Mouse (Mus musculus): ENCODE data around the gene Fgfr2. TPM values are rescaled to one million over a fixed set of nuclear protein-coding genes. Genes with fewer than 3 reads are reported as not detected.

Gene Fgfr2
- total RNA-seq, 2 experiments from 2014 or later: 35.8 to 40.8 TPM

- intact Hi-C loops (cut with DNase I): no loop called here
- DNase-seq: no peak
Observed at GRCm38 (mm10) chr7:132343146-132343545, 780.0 kb downstream of the Fgfr2 start.

GRCm38 (mm10) chr7:132339041-132339839, 783.9 kb downstream of the Fgfr2 start:
- DNase-seq: no peak
- intact Hi-C loops (cut with DNase I): no loop called here

GRCm38 (mm10) chr7:132338350-132338749, 784.8 kb downstream of the Fgfr2 start:
- DNase-seq: no peak
- intact Hi-C loops (cut with DNase I): no loop called here

- intact Hi-C loops (cut with DNase I): no loop called here
- DNase-seq: no peak
Observed at GRCm38 (mm10) chr7:132337268-132337917, 785.8 kb downstream of the Fgfr2 start.

GRCm38 (mm10) chr7:132336781-132337180, 786.4 kb downstream of the Fgfr2 start:
- DNase-seq: no peak
- intact Hi-C loops (cut with DNase I): no loop called here

GRCm38 (mm10) chr7:132335367-132335766, 787.8 kb downstream of the Fgfr2 start:
- intact Hi-C loops (cut with DNase I): no loop called here
- no peak for DNase-seq

GRCm38 (mm10) chr7:132333078-132333477, 790.1 kb downstream of the Fgfr2 start:
- DNase-seq: no peak
- intact Hi-C loops (cut with DNase I): no loop called here

GRCm38 (mm10) chr7:132332176-132332575, 791.0 kb downstream of the Fgfr2 start:
- intact Hi-C loops (cut with DNase I): no loop called here
- no peak for DNase-seq

GRCm38 (mm10) chr7:132330179-132330578, 793.0 kb downstream of the Fgfr2 start:
- no peak for DNase-seq
- intact Hi-C loops (cut with DNase I): no loop called here

GRCm38 (mm10) chr7:132328648-132329047, 794.5 kb downstream of the Fgfr2 start:
- intact Hi-C loops (cut with DNase I): no loop called here
- no peak for DNase-seq

GRCm38 (mm10) chr7:132325549-132326331, 797.4 kb downstream of the Fgfr2 start:
- intact Hi-C loops (cut with DNase I): no loop called here
- DNase-seq: peak; percentile 41

- no peak for DNase-seq
- intact Hi-C loops (cut with DNase I): no loop called here
Observed at GRCm38 (mm10) chr7:132323430-132323829, 799.7 kb downstream of the Fgfr2 start.

GRCm38 (mm10) chr7:132321392-132321958, 801.7 kb downstream of the Fgfr2 start:
- no peak for DNase-seq
- intact Hi-C loops (cut with DNase I): no loop called here

GRCm38 (mm10) chr7:132317036-132317541, 806.1 kb downstream of the Fgfr2 start, which contains the start of gene Chst15:
Gene Chst15 (minus strand): TSS chr7:132317228.
- DNase-seq: peak; percentile 68

GRCm38 (mm10) chr7:132316101-132317035, 806.8 kb downstream of the Fgfr2 start:
- DNase-seq: peak; percentile 60
- intact Hi-C loops (cut with DNase I): loop anchor here (5.0 kb wide), 4 partner anchors 51 to 236 kb away; no protein-coding TSS in a partner anchor

More at GRCm38 (mm10) chr7:132317036-132317541, 806.1 kb downstream of the Fgfr2 start, which contains the start of gene Chst15:
- intact Hi-C loops (cut with DNase I): loop anchor here (5.0 kb wide), 4 partner anchors 50 to 235 kb away; no protein-coding TSS in a partner anchor

GRCm38 (mm10) chr7:132315149-132316091, 807.7 kb downstream of the Fgfr2 start:
- intact Hi-C loops (cut with DNase I): loop anchor here (5.0 kb wide), 4 partner anchors 52 to 237 kb away; no protein-coding TSS in a partner anchor
- peak; percentile 93 for DNase-seq

- peak; percentile 30 for DNase-seq
Observed at GRCm38 (mm10) chr7:132312396-132312795, 810.8 kb downstream of the Fgfr2 start.

GRCm38 (mm10) chr7:132308537-132309191, 814.5 kb downstream of the Fgfr2 start:
- DNase-seq: no peak
- intact Hi-C loops (cut with DNase I): no loop called here

More at GRCm38 (mm10) chr7:132312396-132312795, 810.8 kb downstream of the Fgfr2 start:
- intact Hi-C loops (cut with DNase I): no loop called here

Data from left cerebral cortex, postnatal 4 days (tissue).